Mouse (Mus musculus) brain, adult 2 months (tissue): ENCODE data around the gene Fyb.
A peak's percentile ranks its signal among the peaks of the same experiment; 100 is the strongest.

Source experiments
- DNase-seq: peaks from one replicate; pipeline ENCODE4 v3.0.0; 2011; ENCODE audit warnings: low read depth, low spot score

Fyb gene

GRCm38 (mm10) chr15:6658081-6658480, 135.4 kb downstream of the Fyb start:
- DNase-seq = no peak

DNA sequence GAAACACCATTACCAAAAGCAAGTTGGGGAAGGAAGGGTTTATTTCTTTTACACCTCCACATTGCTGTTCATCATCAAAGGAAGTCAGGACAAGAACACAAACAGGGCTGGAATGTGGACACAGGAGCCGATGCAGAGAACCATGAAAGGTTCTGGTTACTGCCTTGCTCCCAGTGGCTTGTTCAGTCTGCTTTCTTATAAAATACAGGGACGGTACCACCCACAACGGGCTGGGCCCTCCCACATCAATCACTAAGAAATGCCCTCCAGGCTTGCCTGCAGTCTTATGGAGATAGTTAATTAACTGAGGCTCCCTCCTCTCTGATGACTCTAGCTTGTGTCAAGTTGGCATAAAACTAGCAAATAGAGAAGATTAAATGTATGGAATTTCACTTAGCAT, 139.3 kb downstream of the Fyb start:
- no peak for DNase-seq

DNA sequence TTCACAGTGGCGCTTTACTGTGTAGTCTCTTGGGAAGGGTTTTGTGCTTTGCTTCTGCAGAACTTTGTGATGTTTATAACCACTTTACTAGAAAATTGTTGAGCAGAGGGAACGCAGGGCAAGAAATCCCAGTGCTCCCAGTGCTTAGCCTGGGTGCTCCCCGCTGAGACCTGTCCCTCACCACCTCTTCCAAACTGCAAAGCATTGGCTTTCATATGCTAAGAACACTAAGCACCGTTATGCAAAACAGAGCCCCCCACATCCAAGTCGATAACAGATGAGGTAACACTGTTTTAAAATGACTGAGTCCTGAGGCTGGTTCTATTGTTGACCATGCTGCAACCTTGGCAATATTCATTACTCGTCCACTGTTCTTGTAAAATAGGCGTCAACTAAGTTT, 141.3 kb downstream of the Fyb start:
- no peak for DNase-seq

GRCm38 (mm10) chr15:6666072-6666471, 143.4 kb downstream of the Fyb start:
- DNase-seq = no peak

GRCm38 (mm10) chr15:6668793-6669437, 146.3 kb downstream of the Fyb start:
- no peak for DNase-seq

DNA sequence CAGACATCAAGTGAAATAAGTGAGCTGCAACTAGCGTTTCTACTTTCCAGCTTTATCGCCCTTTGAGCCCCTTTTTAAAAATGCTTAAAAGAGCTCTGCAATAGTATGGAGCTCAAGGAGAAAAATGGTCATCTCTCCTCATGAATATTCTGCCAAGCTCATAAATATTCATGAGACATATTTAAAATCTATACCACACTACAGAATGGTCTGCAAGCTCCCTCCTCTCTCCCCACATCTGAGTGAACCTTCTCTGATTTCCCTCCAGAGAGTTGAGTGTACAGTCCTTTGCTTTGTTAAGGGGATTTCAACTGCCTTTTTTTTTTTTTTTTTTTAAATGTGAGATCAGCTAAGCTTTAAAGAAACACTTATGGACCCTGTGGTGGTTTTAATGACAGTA, 155.8 kb downstream of the Fyb start:
- no peak for DNase-seq

DNA sequence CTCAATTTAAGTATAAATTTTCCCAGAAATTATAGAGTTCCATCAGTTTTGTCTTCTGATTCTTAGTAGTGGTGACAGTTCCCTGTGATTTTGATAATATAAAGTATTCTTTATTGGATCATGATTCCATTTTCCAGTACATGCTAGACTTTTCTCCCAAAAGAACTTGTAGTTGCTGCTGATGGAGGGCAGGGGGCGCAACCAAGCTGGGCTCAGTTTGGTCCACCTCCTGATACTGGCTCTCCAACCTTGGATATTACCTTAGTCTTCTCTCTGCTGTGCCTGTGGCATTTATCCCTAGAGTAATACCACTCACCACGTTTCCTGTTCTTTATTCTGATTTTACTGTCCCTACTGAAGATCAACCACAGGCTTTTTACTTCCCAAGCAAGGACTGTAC, 179.5 kb downstream of the Fyb start:
- DNase-seq = no peak

DNA sequence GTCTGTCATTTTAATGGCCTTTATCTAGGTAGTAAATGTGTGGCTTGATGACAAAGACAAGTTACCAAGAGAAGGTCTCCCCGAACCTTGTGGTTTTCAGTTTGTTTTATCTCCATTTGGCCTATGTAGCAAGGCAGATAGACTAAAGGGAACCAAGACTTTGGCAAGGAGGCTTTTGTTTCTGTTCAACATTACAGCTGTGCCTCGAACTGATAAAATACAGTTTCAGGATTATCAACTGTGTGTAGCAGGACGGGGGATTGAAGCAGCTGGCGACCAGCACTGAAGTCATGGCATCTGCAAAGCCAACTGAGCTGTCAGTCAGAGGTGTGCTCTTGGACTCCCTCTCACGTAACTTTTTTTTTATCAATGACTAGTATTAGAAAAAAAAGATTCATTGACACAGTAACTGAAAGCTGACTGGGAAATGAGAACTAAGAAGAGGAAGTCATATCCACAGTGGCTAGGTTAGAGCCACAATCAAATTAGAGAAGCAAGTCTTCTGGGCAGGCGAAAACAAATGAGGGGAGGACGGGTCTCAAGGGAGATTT, 182.8 kb downstream of the Fyb start:
- DNase-seq = no peak

GRCm38 (mm10) chr15:6707551-6707935, 184.9 kb downstream of the Fyb start:
- DNase-seq = peak; percentile 75

GRCm38 (mm10) chr15:6707936-6708525, 185.4 kb downstream of the Fyb start, which contains the start of gene Rictor:
Gene Rictor (plus strand): TSS chr15:6708379.
- DNase-seq = peak; percentile 90

- peak; percentile 42 for DNase-seq
Observed at GRCm38 (mm10) chr15:6708526-6709441, 186.1 kb downstream of the Fyb start.

DNA sequence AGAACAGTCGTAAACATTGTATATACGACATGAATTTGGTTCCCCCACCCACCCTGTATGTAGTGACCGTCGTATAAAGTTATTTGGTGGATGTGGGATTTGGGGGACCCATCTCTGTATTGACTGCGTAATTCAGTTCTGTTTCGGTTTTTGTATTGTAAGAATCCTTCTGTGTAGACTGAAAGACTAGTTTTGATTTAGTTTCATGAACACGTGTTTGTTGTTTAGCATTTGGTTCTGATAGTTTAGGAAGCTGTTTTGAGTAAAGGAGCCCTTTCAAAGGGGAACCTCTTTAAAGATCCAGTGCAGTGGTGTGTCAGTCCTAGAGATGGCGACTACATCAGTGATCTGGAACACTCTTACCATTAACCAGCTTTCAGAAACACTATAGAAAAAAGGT, 187.0 kb downstream of the Fyb start:
- DNase-seq = no peak

GRCm38 (mm10) chr15:6710341-6710740, 187.7 kb downstream of the Fyb start:
- no peak for DNase-seq

- no peak for DNase-seq
Observed at GRCm38 (mm10) chr15:6711226-6711625, 188.6 kb downstream of the Fyb start.
